Mouse (Mus musculus): ENCODE data around the gene Smpdl3b.
A peak's percentile ranks its signal among the peaks of the same experiment; 100 is the strongest.

The Smpdl3b gene

GRCm38 (mm10) chr4:132733071-132733770 lies 23.8 kb downstream of the Smpdl3b start:
- no peaks in the 10 kb centered on the region for H3K36me3 ChIP-seq (ENCODE audit: control insufficient read depth, insufficient read depth, low read length, poor library complexity, severe bottlenecking)
- no peaks in the 10 kb centered on the region for H3K27me3 ChIP-seq (ENCODE audit: control insufficient read depth, insufficient read depth, low read length, poor library complexity, severe bottlenecking)
- DNase-seq (ENCODE audit: low read depth, low spot score): no peak

- Histone ChIP-seq H3K36me3 (ENCODE audit: control insufficient read depth, insufficient read depth, low read length, poor library complexity, severe bottlenecking) (no peaks in the 10 kb centered on the region), H3K27me3 (ENCODE audit: control insufficient read depth, insufficient read depth, low read length, poor library complexity, severe bottlenecking) (no peaks in the 10 kb centered on the region)
- DNase-seq (ENCODE audit: low read depth, low spot score): peak; percentile 92
Measured at GRCm38 (mm10) chr4:132732148-132732684, 24.8 kb downstream of the Smpdl3b start, which contains the start of gene Xkr8. TSS of gene Xkr8 (minus strand) at chr4:132732546.

DNA sequence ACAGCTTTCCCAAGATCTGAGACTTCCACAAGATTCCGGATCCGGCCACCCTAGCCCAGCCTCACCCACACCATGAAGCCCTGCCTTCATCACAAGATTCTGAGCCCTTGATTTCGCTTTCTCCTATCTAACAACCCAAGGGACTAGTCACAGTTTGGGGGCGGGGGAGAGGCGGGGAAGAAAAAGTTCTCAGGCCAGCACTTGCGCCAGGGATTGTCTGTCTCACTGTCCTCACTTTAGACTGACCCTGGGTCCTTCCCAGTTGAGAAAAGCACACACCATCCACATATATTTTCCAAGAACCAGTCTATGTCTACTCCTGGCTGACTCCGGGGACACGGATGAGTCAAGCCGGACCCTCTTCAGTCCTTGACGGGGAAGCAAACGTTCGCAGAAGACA lies 25.4 kb downstream of the Smpdl3b start:
- Histone ChIP-seq H3K36me3 (ENCODE audit: control insufficient read depth, insufficient read depth, low read length, poor library complexity, severe bottlenecking) (0 out of 2 replicates have a peak, but pooled peaks cover 1% of the 10 kb centered on the region), H3K27me3 (ENCODE audit: control insufficient read depth, insufficient read depth, low read length, poor library complexity, severe bottlenecking) (no peaks in the 10 kb centered on the region)
- DNase-seq (ENCODE audit: low read depth, low spot score): no peak

- no peaks in the 10 kb centered on the region for H3K27me3 ChIP-seq (ENCODE audit: control insufficient read depth, insufficient read depth, low read length, poor library complexity, severe bottlenecking)
Measured at GRCm38 (mm10) chr4:132728233-132728632, 28.8 kb downstream of the Smpdl3b start.

GRCm38 (mm10) chr4:132718251-132718650 lies 38.8 kb downstream of the Smpdl3b start:
- no peaks in the 10 kb centered on the region for H3K27me3 ChIP-seq (ENCODE audit: control insufficient read depth, insufficient read depth, low read length, poor library complexity, severe bottlenecking)
- H3K36me3 ChIP-seq (ENCODE audit: control insufficient read depth, insufficient read depth, low read length, poor library complexity, severe bottlenecking): peaks cover 15% of the 10 kb centered on the region
- no peak for DNase-seq (ENCODE audit: low read depth, low spot score)

More at GRCm38 (mm10) chr4:132728233-132728632, 28.8 kb downstream of the Smpdl3b start:
- 0 out of 2 replicates have a peak, but pooled peaks cover 1% of the 10 kb centered on the region for H3K36me3 ChIP-seq (ENCODE audit: control insufficient read depth, insufficient read depth, low read length, poor library complexity, severe bottlenecking)
- DNase-seq (ENCODE audit: low read depth, low spot score): no peak

GRCm38 (mm10) chr4:132713181-132713580 lies 43.9 kb downstream of the Smpdl3b start:
- H3K36me3 ChIP-seq (ENCODE audit: control insufficient read depth, insufficient read depth, low read length, poor library complexity, severe bottlenecking): peaks cover 25% of the 10 kb centered on the region
- no peak for DNase-seq (ENCODE audit: low read depth, low spot score)
- no peaks in the 10 kb centered on the region for H3K27me3 ChIP-seq (ENCODE audit: control insufficient read depth, insufficient read depth, low read length, poor library complexity, severe bottlenecking)

DNA sequence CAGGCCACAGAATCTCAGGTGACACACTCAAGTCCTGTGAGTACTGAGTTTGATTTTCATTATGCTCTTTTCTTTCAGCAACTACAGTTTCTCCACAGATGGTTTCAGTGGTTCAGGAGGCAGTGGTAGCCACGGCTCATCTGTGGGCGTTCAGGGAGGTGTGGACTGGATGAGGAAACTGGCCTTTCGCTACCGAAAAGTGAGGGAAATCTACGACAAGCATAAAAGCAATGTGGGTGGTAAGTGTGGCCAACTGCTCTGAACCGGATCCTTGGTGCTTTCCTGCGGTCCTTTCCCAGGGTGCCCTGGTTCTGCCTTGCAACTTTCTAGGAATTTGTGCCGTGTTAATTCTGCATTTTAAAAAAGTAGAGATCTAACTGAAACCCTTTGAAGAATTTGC lies 50.2 kb downstream of the Smpdl3b start:
- Histone ChIP-seq H3K27me3 (ENCODE audit: control insufficient read depth, insufficient read depth, low read length, poor library complexity, severe bottlenecking) (no peaks in the 10 kb centered on the region), H3K36me3 (ENCODE audit: control insufficient read depth, insufficient read depth, low read length, poor library complexity, severe bottlenecking) (peaks cover 36% of the 10 kb centered on the region)
- DNase-seq (ENCODE audit: low read depth, low spot score): no peak

DNA sequence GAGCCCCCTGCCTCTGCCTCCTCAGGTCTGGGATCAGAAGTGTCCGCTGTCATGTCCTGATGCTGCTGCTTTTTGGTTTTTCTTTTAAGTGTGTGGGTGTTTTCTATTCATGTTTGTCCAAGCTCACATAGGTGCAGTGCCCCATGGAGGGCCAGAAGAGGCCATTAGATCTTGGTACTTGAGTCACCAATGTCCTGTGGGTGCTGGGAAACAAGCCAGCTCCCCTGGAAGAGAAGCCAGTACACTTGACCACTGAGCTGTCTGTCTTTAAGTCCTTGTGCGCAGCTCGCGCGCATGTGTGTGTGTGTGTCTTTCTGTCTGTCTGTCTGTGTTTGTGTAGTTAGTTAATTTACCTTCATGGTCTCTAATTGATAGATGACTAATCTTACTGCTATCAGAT lies 55.0 kb downstream of the Smpdl3b start:
- H3K27me3 ChIP-seq (ENCODE audit: control insufficient read depth, insufficient read depth, low read length, poor library complexity, severe bottlenecking): no peaks in the 10 kb centered on the region
- no peak for DNase-seq (ENCODE audit: low read depth, low spot score)

DNA sequence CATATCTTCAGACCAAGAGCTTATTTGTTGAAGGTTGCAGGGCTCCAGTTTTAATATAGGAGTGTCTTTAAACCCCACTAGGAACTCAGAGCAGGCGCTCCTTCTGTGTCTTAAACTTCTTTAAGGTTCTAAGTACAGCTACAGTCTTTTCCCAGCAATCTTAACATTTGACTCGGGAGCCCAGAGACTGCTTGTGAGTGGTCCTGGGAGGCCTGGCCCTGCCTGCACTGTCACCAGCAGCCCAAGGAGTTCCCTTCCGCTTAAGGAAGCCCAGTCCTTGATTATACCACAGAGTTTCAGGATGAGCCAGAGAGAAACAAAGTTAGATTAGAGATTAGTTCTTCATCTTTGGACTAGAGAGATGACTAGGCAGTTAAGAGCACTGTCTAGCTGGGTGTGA lies 63.7 kb downstream of the Smpdl3b start:
- Histone ChIP-seq H3K36me3 (ENCODE audit: control insufficient read depth, insufficient read depth, low read length, poor library complexity, severe bottlenecking) (peaks cover 14% of the 10 kb centered on the region), H3K27me3 (ENCODE audit: control insufficient read depth, insufficient read depth, low read length, poor library complexity, severe bottlenecking) (no peaks in the 10 kb centered on the region)
- no peak for DNase-seq (ENCODE audit: low read depth, low spot score)

More for the DNA sequence above, 55.0 kb downstream of the Smpdl3b start:
- H3K36me3 ChIP-seq (ENCODE audit: control insufficient read depth, insufficient read depth, low read length, poor library complexity, severe bottlenecking): peaks cover 26% of the 10 kb centered on the region

- Histone ChIP-seq H3K27me3 (ENCODE audit: control insufficient read depth, insufficient read depth, low read length, poor library complexity, severe bottlenecking) (no peaks in the 10 kb centered on the region), H3K36me3 (ENCODE audit: control insufficient read depth, insufficient read depth, low read length, poor library complexity, severe bottlenecking) (peaks cover 13% of the 10 kb centered on the region)
- DNase-seq (ENCODE audit: low read depth, low spot score): no peak
Measured at GRCm38 (mm10) chr4:132689634-132690033, 67.4 kb downstream of the Smpdl3b start.
